Mouse (Mus musculus): Measurements from ENCODE around the gene Otoa. TPM values are rescaled to one million over a fixed set of nuclear protein-coding genes. Genes with fewer than 3 reads are reported as not detected.
A peak's percentile ranks its signal among the peaks of the same experiment; 100 is the strongest.

Gene Otoa
- polyA plus RNA-seq, 1 experiment from 2014 or later, result 0.18 TPM

DNA sequence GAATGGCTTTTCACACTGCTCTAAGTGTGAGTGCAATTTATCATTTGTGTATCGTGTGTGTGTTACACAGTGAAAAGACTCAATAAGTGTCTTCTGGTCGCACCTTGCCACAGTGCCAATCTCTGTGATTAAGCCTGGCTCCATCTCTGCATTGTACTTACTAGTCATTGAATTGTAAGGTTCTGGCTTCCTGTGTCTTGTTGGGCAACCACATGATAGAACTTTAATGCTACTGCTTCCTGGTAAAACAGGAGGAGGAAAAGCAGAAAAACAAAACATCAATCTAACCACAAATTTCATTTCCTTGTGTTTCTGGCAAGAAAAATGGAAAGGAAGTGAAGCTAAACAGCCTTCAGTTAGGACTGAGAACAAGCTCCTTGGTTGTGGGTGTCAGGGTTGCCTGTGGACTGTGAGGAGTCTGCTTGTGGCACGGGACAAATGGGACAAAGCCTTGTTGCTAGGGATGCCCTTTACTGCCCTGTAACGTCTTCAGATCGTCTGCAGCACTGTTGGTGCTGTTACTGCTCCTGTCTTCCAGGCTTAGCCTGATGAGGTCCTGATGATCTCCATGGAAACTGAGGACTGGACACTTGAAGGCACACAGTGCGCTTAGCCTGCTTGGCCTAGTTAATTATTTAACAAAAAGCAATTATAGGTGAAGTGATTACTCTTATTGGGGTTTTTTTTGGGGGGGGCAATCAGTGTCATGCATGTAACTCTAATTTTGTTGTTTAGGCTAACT, 21.8 kb upstream of the Otoa start:
- peaks cover 46% of the 10 kb centered on the region for H3K36me3 ChIP-seq

GRCm38 (mm10) chr7:121064309-121064708, 17.1 kb upstream of the Otoa start:
- Histone ChIP-seq H3K27me3 (no peaks in the 10 kb centered on the region), H3K4me3 (no peak overlapping the region), H3K4me1 (replicated peaks) (no peaks in the 10 kb centered on the region), H3K27ac (replicated peaks) (no peak overlapping the region), H3K4me2 (no peak overlapping the region), H3K9me3 (no peaks in the 10 kb centered on the region), H3K36me3 (peaks cover 36% of the 10 kb centered on the region), H3K9ac (no peak overlapping the region)
- 62% methylated on average over 4 of the region's 4 CpGs for WGBS
- ATAC-seq (ENCODE audit: low read depth), result no peak

More for the DNA sequence above, 21.8 kb upstream of the Otoa start:
- no peak for ATAC-seq (ENCODE audit: low read depth)
- Histone ChIP-seq H3K9ac (no peak overlapping the region), H3K27me3 (no peaks in the 10 kb centered on the region), H3K9me3 (no peaks in the 10 kb centered on the region), H3K4me3 (no peak overlapping the region), H3K4me2 (no peak overlapping the region), H3K27ac (replicated peaks) (no peak overlapping the region), H3K4me1 (replicated peaks) (no peaks in the 10 kb centered on the region)
- 45% methylated on average over 6 of the region's 6 CpGs for whole genome bisulfite sequencing

DNA sequence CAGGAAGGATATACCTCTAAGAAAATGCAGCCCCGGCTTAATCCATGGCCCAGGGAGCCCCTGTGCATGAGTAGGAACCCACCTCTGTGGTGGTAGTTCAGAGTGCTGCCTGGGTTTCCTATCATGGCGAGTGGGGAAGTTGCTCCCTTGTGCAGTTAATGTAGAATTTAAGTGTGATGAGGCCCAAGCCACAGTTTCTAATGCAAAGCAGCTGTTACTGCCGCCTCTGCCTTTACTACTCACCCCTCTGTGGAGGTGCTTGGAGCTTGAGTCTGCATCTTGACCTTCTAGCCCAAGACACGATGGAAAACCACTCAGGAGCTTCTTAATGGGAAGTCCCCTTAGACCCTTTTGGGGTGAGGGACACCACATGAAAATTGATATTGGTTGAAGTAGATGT, 10.2 kb upstream of the Otoa start:
- ATAC-seq (ENCODE audit: low read depth), result no peak
- Histone ChIP-seq H3K9me3 (no peaks in the 10 kb centered on the region), H3K4me1 (replicated peaks) (no peaks in the 10 kb centered on the region), H3K27ac (replicated peaks) (no peak overlapping the region), H3K27me3 (no peaks in the 10 kb centered on the region), H3K36me3 (peaks cover 50% of the 10 kb centered on the region), H3K9ac (no peak overlapping the region), H3K4me2 (no peak overlapping the region), H3K4me3 (no peak overlapping the region)
- WGBS, result 91% methylated on average over 4 of the region's 4 CpGs

DNA sequence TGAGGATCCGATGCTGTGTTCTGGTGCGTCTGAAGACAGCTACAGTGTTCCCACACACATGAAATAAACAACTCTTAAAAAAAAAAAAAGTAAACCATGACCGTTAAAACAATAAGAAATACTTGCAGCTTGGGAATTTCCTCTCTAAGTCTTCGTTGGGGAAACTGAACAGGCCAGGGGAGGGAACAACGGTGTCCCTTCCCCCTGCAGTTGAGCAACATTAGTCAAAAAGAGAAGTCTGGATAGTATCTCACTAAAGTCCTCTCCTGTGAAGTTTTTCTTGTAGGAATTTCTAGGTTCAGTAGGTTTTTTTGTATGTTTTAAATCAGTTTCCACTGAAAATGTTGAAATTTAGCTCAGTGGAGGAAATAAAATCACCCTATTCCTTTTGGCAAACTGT, 8.9 kb upstream of the Otoa start:
- H3K36me3 ChIP-seq, result peaks cover 53% of the 10 kb centered on the region

DNA sequence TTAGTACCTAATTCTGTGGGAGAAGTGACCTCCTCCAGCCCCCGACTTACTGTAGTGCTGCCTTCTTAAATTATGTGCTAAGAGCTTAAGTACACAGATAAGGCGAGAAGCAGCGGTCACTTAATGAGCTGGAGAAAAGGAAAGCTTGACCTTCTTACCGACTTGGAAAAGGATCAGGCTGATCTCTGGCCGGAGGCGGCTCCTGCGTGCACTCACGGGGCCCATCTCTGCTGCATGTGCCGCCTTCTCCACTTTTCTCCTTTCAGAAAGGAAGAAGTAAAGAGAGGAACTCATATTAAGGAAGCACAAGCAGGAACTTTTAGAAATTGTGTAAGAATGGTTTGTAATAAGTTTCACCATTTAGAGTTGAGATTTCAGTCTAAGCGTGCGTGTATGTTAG, 7.2 kb upstream of the Otoa start, which contains the start of gene Igsf6:
Gene Igsf6 (minus strand): TSS at position 292 of the 400 bp plus-strand sequence.
- WGBS, result 88% methylated on average over 11 of the region's 11 CpGs
- H3K4me3 ChIP-seq, result no peak within 1 kb of the TSS
- no peak within 1 kb of the TSS for H3K27ac ChIP-seq (replicated peaks)
- no peaks in the 10 kb centered on the region for H3K27me3 ChIP-seq
- peaks cover 44% of the 10 kb centered on the region for H3K36me3 ChIP-seq
- H3K9ac ChIP-seq, result no peak within 1 kb of the TSS
- no peak for ATAC-seq (ENCODE audit: low read depth)
- H3K4me2 ChIP-seq, result no peak within 1 kb of the TSS
- peaks cover 4% of the 10 kb centered on the region; the same call in 1 of the 2 replicates for H3K4me1 ChIP-seq (replicated peaks)
- no peaks in the 10 kb centered on the region for H3K9me3 ChIP-seq

More for the DNA sequence above, 8.9 kb upstream of the Otoa start:
- WGBS, result 88% methylated on average over 5 of the region's 5 CpGs
- Histone ChIP-seq H3K4me3 (no peak overlapping the region), H3K27ac (replicated peaks) (no peak overlapping the region), H3K27me3 (no peaks in the 10 kb centered on the region), H3K4me1 (replicated peaks) (no peaks in the 10 kb centered on the region), H3K4me2 (no peak overlapping the region), H3K9ac (no peak overlapping the region), H3K9me3 (no peaks in the 10 kb centered on the region)
- ATAC-seq (ENCODE audit: low read depth), result no peak

GRCm38 (mm10) chr7:121074801-121075400, 6.5 kb upstream of the Otoa start:
- peaks cover 4% of the 10 kb centered on the region; the same call in 1 of the 2 replicates for H3K4me1 ChIP-seq (replicated peaks)
- no peak overlapping the region for H3K4me2 ChIP-seq
- no peak overlapping the region for H3K27ac ChIP-seq (replicated peaks)
- no peak for ATAC-seq (ENCODE audit: low read depth)
- 88% methylated on average over 6 of the region's 6 CpGs for WGBS
- H3K36me3 ChIP-seq, result peaks cover 44% of the 10 kb centered on the region
- H3K9ac ChIP-seq, result no peak overlapping the region
- no peak overlapping the region for H3K4me3 ChIP-seq
- no peaks in the 10 kb centered on the region for H3K27me3 ChIP-seq
- H3K9me3 ChIP-seq, result no peaks in the 10 kb centered on the region

- Histone ChIP-seq H3K4me3 (no peak overlapping the region), H3K9ac (no peak overlapping the region), H3K4me1 (replicated peaks) (peaks cover 4% of the 10 kb centered on the region; the same call in 1 of the 2 replicates), H3K27ac (replicated peaks) (no peak overlapping the region), H3K4me2 (no peak overlapping the region), H3K27me3 (no peaks in the 10 kb centered on the region), H3K36me3 (peaks cover 40% of the 10 kb centered on the region), H3K9me3 (no peaks in the 10 kb centered on the region)
- ATAC-seq (ENCODE audit: low read depth), result no peak
- WGBS, result 93% methylated on average over 5 of the region's 5 CpGs
Observed at GRCm38 (mm10) chr7:121075416-121075815, 6.0 kb upstream of the Otoa start.

GRCm38 (mm10) chr7:121077311-121077710, 4.1 kb upstream of the Otoa start:
- Histone ChIP-seq H3K9ac (no peak overlapping the region), H3K4me2 (no peak overlapping the region), H3K27me3 (no peaks in the 10 kb centered on the region), H3K4me1 (replicated peaks) (peaks cover 5% of the 10 kb centered on the region), H3K4me3 (no peak overlapping the region), H3K36me3 (peaks cover 22% of the 10 kb centered on the region), H3K9me3 (no peaks in the 10 kb centered on the region), H3K27ac (replicated peaks) (no peak overlapping the region)
- WGBS, result 89% methylated on average over 6 of the region's 6 CpGs
- peak; percentile 20; the same call in 1 of the 2 replicates for ATAC-seq (ENCODE audit: low read depth)

DNA sequence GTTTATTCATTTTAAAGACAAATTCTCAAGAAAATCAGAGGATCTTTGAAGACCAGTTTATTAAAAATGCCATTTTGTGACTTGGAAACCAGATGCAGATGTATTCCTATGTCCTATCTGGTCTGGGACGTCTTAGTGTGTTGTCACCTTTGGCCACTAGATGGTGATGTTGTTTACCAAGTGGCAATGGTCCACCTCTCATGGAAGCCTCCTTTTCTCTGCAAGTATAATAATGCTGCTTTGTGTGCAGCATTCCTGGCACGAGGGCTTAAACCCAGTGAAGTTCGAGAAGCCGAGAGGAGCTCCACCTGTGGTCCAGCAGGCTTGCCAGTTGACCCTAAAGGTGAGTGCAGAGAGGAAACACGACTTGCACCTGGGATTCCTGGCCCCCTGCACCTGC, 3.6 kb upstream of the Otoa start:
- peak; percentile 84 for ATAC-seq (ENCODE audit: low read depth)
- H3K27ac ChIP-seq (replicated peaks), result no peak overlapping the region
- peaks cover 22% of the 10 kb centered on the region for H3K36me3 ChIP-seq
- H3K4me2 ChIP-seq, result no peak overlapping the region
- no peak overlapping the region for H3K4me3 ChIP-seq
- peaks cover 10% of the 10 kb centered on the region for H3K4me1 ChIP-seq (replicated peaks)
- H3K27me3 ChIP-seq, result no peaks in the 10 kb centered on the region
- WGBS, result 9% methylated on average over 5 of the region's 5 CpGs
- H3K9me3 ChIP-seq, result no peaks in the 10 kb centered on the region
- no peak overlapping the region for H3K9ac ChIP-seq

GRCm38 (mm10) chr7:121081816-121082215, 366 bp downstream of the Otoa start:
- Histone ChIP-seq H3K4me1 (replicated peaks) (peaks cover 25% of the 10 kb centered on the region), H3K9ac (no peak overlapping the region), H3K36me3 (peaks cover 8% of the 10 kb centered on the region), H3K27ac (replicated peaks) (0 out of 2 replicates have a peak overlapping the region, but pooled peaks have one; percentile 18), H3K4me2 (no peak overlapping the region), H3K27me3 (no peaks in the 10 kb centered on the region; the same call in 1 of the 2 replicates), H3K4me3 (no peak overlapping the region), H3K9me3 (no peaks in the 10 kb centered on the region)
- ATAC-seq (ENCODE audit: low read depth), result no peak
- 91% methylated on average over 2 of the region's 2 CpGs for WGBS

DNA sequence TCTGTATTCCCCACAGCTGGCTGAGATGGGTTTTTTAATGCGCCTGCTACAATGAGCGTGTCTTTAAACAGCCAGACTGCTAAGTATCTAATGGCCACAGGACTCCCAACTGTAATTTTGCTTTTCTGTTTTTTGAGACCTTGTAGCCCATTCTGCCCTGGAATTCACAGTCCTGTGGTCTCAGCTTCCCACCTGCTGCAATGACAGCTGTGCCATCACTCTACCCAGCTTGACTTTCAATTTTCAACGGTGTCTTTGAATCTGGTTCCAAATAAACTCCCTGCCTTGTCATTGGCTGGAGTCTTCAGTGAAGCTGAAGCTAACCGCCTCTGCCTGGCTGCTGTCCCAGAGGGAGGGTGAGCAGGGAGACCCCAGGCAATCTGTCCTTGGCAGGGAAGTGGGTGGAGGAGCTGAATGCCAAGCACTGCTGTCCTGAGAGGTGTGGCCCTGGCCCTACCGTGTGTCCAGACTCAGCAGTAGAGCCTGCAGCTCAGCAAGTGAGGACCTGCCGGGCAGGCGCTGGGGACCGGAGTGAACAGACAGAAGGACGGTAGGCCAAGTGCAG, 1.6 kb downstream of the Otoa start:
- Histone ChIP-seq H3K27ac (replicated peaks) (no peak overlapping the region), H3K27me3 (no peaks in the 10 kb centered on the region; the same call in 1 of the 2 replicates), H3K9me3 (no peaks in the 10 kb centered on the region), H3K36me3 (no peaks in the 10 kb centered on the region), H3K4me3 (no peak overlapping the region), H3K4me1 (replicated peaks) (peaks cover 31% of the 10 kb centered on the region), H3K4me2 (no peak overlapping the region), H3K9ac (no peak overlapping the region)
- ATAC-seq (ENCODE audit: low read depth), result peak; percentile 69
- WGBS, result 59% methylated on average over 9 of the region's 9 CpGs

GRCm38 (mm10) chr7:121084840-121085453, 3.5 kb downstream of the Otoa start:
- H3K9me3 ChIP-seq, result no peaks in the 10 kb centered on the region
- WGBS, result 66% methylated on average over 8 of the region's 8 CpGs

More at GRCm38 (mm10) chr7:121084840-121085453, 3.5 kb downstream of the Otoa start:
- peaks cover 29% of the 10 kb centered on the region for H3K4me1 ChIP-seq (replicated peaks)
- H3K4me2 ChIP-seq, result no peak overlapping the region
- no peak overlapping the region for H3K9ac ChIP-seq
- H3K4me3 ChIP-seq, result no peak overlapping the region
- H3K27ac ChIP-seq (replicated peaks), result no peak overlapping the region
- no peak for ATAC-seq (ENCODE audit: low read depth)
- no peaks in the 10 kb centered on the region for H3K36me3 ChIP-seq
- no peaks in the 10 kb centered on the region; the same call in 1 of the 2 replicates for H3K27me3 ChIP-seq
